Mouse (Mus musculus) kidney, adult 2 months (tissue): ENCODE data around the gene Prpf38b.

Experiments used
- CTCF ChIP-seq: fragments of 200-500 bp; conservative IDR thresholded peaks from 2 replicates; pipeline ENCODE4 v1.5.1; 2011; ENCODE audit warnings: low read depth, mild to moderate bottlenecking, control low read depth, low read length, moderate library complexity, mixed read lengths; ENCODE audit not compliant: insufficient read depth, insufficient read length
- POLR2A ChIP-seq: fragments of 200-500 bp; IDR thresholded peaks from one replicate; pipeline ENCODE4 v1.6.1; 2011; ENCODE audit warnings: low read depth, low read length, control low read depth

DNA sequence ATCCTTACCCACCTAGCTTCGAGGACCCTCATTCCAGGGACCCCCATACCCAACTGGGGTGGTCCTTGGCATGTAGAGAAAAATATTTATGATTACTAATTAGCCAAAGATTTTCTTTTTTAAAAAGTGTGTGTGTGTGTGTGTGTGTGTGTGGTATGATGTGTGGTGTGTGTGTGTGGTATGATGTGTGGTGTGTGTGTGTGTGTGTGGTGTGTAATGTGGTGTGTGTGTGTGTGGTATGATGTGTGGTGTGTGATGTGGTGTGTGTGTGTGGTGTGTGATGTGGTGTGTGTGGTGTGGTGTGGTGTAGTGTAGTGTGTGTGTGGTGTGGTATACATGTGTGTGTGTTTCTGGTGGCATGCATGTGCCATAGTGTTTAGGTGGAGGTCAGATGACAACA lies 19.4 kb downstream of the Prpf38b start:
- TF ChIP-seq POLR2A (no peak), CTCF (no peak)
